Mouse (Mus musculus): ENCODE data around the gene Glyr1.

Glyr1 gene

DNA sequence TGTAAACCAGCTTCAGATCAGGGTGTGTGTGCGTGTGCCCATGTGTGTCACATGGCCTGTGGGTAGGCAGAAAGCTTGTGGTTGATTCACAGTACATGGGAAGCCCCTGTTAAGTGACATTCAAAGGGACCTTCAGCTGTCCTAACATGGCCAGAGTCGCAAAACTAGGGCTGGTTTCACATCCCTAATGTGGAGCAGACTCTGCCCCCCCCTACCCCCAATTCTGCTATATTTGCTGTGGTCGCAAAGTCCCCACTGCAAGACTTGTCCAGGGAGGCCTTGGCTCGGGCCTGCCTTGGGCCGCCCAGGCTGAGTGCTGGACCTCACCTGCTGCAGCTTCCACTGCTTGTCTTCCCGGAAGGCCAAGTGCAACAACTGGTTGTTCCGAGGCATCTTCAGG, 38.4 kb downstream of the Glyr1 start:
- no peak for DNase-seq (ENCODE audit: low spot score)

DNA sequence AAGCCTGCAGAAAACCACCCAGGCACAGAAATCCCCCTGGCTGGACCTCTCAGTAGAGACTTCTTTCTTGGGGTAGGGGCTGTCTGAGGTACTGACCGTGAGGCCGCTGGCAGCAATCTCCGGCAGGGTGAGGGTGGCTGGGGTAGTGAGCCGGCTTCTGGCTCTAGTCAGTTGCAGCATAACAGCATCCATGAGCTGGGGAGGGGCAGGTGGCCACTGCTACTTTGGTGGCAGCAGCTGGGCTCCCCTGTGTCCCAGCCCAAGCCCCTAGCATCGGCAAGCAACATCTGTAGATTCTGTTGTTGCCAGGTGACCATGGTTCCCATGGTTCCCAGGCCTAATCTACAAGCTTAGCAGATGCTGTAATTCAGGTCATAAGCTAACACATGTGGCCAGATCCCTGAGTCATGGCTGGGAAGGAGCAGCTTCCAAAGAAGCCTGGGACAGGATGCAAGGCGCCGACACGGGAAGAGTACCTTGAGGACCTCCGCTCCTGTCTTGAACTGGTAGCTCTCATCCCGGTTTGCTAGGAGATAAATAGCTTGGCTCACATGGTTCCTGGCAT, 39.2 kb downstream of the Glyr1 start:
- no peak for DNase-seq (ENCODE audit: low spot score)

DNA sequence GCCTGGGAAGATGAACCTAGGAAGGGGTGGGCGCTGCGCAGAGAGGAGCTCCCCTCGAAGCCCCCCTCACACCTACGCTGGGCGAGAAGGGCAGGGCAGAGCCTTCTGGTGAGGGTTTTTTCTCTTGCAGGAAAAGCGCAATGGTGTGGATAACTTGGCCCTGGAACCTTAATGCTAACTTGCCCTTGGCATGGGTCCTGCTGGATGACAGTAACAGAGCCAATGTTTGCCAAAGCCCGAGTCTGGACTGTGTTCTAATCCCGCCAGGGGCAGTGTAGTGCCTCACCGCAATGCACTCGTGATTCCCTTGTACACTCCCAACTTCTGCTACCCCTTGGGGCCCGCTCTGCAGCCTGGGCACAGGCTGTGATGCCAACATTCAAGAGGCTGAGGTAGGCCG, 41.6 kb downstream of the Glyr1 start:
- DNase-seq (ENCODE audit: low spot score) = no peak

DNA sequence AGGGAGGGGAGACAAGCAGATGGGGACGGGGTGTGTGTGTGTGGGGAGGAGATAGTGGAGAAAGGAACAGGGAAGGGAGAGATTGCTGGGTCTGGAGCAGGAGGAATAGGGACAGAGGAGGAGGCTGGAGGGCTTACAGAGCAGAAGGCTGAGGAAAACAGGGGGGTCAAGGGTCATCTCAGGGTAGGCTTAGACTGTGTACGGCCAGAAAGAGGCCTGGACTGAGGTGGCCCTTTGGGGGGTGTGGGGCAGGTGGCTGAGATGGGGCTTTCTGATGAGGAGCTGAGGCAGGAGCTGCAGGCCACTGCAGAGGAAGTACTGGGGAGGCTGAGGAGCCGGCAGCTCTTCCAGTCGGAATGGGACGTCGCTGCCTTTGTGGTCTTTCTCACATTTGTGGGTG, 42.2 kb downstream of the Glyr1 start:
- no peak for DNase-seq (ENCODE audit: low spot score)

DNA sequence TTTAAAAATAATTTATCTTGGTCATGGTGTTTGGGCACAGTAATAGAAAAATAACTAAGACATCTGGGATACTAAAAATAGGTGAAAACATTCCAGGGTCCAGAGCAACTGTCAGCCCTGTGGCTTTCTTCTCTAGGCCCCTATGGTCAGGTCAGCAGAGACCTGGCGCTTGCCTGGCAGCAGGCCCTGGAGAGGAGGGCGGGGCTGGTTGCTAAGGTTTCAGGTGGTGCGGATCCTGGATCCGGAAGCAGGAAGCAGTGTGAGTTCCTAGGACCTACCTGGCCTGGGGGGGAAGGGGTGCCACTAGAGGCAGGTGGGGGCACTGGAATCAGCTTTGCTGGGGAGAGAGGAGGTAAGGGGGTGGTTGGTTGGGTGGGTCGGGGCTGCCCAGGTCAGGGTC, 42.6 kb downstream of the Glyr1 start, which contains the start of gene Smim22:
Gene Smim22 (plus strand): TSS at position 222 of the 400 bp plus-strand sequence.
- DNase-seq (ENCODE audit: low spot score) = no peak

DNA sequence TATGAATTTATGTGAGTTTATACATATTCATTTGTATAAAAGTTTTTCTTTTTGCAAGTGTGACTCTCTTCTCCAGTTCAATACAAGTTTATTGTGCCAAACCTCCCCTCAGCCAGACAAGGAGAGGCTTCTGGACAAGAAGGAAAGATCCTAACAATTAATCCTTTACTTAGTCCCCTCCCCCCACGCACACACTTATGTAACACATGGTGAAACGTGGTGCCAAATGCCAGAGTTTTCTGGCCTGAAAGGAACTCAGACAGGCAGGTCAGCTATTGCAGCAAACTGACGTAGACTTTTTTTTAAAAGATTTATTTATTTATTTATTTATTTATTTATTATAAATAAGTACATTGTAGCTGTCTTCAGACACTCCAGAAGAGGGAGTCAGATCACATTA, 49.1 kb downstream of the Glyr1 start:
- no peak for DNase-seq (ENCODE audit: low spot score)

DNA sequence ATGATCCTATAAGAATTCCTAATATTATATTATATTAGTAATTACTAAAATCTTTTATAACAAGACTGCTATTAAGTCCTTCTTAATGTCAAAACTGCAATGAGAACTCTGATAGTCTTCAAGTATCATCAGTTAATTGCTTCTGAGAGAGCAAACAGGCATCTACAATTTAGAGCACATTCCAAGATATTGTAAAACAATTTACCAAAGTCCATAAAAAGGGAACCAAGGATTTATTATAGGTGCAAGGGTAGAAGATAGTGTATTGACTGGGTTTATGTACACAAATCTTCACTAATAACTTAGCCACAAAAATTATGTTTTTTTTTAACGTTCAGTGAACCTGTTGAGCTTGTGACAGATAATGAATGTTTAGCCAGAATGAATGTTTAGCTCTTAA, 50.7 kb downstream of the Glyr1 start:
- no peak for DNase-seq (ENCODE audit: low spot score)

DNA sequence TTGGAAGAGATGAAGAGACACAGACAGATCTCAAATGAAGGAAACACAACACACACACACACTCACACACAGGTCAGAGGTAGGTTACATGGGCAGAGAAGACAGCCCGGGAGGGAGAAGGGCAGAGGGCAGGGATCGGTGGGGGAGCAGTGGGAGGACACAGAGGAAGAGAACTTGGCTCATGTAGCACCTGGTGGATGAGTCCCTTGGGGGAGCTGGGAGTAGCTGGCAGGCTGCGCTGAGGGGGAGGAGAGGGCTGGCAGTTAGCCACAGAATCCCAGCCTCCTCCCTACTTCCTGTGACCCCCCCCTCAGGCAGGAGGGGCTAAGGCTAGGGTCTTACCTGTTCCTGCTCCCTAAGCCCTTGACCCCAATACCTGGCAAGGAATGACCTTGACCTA, 52.1 kb downstream of the Glyr1 start, which contains the start of gene Sept12:
Gene Sept12 (minus strand): TSS at position 300 of the 400 bp plus-strand sequence.
- DNase-seq (ENCODE audit: low spot score) = no peak

DNA sequence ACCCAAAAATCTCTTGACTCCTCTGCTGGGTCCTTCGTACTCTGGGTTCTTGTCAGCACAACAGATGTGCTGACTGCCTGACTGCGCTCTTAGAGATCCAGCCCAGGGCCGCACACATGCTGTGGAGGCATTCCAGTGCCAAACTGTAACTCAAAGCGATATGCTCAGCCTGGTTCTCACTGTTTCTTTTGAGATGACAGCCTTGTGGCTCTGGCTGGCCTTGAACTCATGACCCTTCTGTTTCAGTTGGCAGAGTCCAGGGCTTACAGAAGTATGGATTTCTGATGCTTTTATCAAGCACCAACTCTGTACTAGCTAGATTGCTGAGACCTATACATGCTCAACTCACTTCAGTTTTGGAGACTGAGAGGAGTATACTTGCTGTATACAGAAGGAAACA, 56.4 kb downstream of the Glyr1 start:
- no peak for DNase-seq (ENCODE audit: low spot score)

DNA sequence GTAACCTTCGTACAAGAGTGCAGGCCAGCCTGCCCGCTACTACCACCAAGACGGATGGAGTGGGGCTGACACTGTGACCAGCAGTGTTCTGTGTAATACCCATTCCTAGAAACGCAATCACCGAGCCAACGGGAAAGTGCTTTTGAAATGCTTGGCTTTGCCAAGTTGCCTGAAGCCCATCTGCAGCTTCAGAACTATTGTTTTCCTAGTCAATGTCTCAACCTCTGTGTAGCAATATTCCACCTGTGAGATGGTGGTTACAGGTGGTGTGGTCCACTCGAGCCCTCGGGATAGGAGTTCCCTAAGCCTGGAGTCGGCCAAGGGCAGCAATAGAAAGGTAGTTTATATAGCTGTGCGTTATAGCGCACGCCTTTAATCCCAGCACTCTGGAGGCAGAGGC, 64.9 kb downstream of the Glyr1 start:
- DNase-seq (ENCODE audit: low spot score) = no peak

DNA sequence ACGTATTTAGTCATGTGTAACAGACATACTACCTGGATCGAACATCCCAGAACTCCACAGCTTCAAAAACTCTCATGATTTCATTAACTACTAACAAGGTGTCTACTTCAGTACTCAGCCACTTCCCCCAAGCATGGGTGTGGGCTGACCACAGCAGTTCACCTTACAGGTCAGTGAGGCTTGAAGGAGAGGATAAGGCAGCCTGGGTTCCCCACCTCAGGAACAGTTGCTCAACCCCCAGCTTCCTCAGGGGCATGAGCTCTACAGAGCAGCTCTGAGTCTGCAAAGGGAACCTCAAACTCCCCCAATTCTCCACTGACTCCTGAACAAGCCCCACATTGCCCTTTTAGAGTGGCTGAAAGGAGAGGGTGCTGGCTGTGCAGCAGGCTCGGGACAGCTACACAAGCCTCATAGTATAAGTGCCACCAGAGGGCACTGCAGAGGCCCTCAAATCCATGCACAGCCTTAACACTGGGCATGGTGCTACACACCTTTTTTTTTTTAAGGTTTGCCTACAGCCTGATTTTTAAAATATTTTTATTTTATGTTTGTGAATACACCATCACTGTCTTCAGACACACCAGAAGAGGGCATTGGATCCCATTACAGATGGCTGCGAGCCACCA, 69.8 kb downstream of the Glyr1 start:
- no peak for DNase-seq (ENCODE audit: low spot score)

DNA sequence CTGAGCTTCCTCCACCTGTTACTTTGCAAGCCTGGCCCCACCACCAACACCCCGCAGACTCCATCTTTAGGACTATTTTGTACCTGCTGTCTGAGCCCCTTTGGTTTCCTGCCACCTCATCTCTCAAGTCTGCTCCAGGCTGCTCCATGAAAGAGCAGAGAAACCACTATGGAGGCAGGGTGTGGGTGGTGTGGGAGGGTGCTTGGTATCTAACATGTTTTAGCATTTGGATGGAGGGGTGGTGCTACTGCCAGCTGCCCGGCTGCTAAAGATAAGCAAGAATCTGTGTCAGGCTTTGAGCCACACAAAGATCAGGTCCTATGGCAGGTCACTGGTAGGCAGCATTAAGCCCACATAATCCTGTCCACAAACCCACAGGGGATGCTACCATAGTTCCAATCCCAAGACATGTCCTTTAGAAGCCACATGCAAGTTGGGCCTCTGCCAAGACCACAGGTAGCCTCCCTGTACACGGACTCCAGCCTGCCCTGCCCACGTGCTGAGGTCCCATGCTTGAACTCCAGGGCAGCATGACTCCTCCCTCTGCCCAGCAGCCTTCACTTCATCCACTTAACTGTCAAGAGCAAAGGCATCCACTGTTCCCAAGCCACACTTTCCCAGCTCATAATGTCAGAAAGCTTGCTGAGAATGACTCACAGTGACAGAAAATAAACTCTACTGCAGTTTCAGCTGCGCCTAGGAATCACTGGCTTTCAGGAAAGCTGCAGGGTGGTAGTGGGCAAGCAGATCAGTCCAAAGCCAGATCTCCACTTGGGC, 71.2 kb downstream of the Glyr1 start:
- no peak for DNase-seq (ENCODE audit: low spot score)

DNA sequence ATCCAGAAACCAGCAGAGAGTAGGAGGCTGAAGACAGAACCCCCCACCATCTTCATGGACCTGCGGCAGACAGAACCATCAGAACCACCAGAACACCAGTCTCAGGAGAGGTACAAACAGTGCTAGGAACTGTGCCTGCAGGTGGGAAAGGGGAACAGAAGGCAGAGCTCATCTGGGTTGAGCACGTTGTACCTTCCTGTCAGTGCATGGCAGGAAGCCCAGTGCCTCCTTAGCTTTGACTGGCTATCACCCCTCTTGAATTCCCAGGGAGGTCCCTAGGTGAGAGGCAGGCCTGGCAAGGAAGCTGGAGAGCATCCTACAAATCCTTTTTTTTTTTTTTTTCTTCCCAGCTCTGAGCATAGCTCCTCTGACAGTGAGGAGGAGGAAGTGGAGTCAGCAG, 73.5 kb downstream of the Glyr1 start:
- DNase-seq (ENCODE audit: low spot score) = no peak

DNA sequence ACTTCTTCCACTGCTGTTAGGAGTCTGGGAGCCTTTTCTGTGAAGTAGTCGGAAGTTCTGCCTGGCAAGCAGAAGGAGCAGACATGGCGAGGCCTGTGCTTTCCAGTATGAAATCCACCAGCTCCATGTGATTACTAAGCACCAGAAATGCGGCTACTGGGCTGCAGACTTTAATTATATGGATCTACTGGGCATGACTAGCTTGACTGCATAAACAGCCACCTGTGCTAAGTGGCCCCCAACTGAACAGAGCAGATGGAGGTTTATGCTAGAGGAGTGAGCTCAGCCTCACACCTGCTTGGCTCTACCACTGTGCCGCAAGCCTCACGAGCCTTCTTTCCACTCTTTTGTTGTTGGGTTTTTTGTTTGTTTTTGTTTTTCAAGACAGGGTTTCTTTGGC, 75.1 kb downstream of the Glyr1 start:
- DNase-seq (ENCODE audit: low spot score) = no peak

DNA sequence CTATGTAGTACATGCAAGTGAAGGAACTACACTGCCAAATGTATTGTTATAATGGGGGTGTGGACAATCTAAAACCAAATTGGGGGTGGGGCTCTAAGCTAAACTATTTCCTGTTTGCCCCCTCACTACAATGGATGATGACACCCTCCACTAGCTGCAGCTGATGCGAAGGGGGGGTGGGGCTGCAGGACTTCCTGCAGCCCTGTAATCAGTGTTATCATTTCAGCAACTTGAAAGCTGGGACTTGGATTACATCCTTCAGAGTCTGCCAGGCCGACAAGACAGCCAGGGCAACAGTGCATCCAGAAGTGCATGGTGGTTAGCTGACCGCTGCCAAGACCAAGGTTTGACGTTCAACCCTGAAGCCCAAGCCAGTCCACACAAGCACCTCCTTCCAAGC, 78.0 kb downstream of the Glyr1 start:
- DNase-seq (ENCODE audit: low spot score) = no peak

DNA sequence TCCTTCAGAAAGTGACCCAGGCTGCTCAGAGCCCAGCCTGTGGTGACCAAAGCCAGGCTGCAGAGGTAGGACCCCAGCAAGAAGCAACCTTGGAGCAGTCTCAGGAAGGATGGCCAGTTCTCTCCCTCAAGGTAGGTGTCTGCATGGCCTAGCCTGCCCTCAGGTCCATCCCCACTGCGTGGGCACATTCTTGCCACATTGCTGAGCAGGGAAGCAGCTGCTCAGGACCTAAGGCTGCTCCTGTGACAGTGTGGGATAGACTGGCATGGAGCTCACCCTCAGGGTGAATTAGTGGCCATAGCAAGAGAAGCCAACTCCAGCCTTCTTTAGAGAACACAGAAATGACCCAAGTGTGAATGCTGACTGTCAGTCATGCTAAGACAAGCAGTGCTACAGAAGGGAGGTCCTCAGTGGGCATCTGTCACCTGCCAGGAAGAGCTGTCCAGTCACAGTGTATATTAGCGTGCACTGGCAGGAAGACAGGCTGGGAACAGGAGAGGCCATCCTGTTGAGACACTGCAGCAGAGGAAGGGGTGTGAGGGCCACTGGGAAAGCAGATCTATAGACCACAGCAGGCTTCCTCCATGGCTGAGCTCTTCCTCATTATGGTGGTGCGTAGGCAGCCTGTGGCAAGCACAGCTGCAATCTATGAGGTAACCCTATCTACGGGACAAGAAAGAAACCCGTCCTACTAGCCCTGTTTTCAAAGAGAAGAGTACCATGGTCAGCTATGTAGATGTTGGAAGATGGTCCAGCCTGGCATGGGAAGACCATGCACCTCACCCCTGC, 80.4 kb downstream of the Glyr1 start:
- DNase-seq (ENCODE audit: low spot score) = no peak

DNA sequence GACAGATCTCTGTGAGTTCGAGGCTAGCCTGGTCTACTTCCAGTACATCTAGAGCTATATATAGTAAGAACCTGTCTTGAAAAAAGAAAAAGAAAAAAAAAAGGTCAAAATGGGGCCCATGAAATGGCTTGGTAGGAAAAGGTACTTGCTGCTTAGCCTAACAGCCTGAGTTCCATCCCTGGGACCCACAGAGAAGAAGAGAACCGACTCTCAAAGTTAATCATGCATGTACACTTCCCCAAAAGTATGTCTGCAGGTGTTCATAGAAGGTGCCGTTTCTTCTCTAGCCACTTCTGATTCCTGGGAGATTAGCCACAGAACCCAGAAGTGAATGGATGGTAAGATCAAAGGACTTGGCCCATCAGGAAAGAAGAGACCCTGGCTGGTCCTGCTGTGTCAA, 81.2 kb downstream of the Glyr1 start:
- no peak for DNase-seq (ENCODE audit: low spot score)

DNA sequence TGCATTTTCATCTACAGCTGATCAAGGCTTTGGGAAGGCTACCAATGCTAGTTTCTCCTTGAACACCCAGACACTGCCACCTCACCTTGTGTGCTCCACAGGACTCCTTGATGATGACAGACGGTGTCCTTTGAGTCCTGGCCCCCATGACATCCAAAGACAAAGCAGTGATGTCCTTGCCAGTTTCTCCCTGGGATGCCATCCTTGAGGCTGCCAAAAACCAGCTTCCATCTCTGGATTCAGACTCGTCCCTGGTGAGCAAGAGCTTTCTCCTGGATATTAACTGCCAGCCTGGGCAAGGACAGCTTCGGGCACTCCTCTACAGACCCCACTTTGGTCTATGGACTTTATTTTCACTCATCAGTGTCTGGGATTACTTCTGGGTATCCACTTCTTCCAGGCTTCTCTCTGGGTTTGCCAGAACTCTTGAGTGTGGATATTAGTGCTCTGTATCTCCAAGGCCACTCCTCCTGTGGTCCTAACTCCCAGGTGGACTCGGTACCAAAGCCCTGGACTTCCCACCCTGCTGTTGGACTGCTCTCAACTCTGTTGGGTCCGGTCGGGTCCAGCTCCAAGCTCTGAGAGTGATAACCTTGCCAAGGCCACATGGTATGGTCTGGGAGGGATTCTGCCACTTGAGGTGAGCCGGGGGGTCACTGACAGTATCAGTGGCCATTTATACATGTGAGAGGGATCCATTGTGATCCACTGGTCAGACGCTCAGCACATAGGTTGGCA, 84.1 kb downstream of the Glyr1 start:
- no peak for DNase-seq (ENCODE audit: low spot score)

DNA sequence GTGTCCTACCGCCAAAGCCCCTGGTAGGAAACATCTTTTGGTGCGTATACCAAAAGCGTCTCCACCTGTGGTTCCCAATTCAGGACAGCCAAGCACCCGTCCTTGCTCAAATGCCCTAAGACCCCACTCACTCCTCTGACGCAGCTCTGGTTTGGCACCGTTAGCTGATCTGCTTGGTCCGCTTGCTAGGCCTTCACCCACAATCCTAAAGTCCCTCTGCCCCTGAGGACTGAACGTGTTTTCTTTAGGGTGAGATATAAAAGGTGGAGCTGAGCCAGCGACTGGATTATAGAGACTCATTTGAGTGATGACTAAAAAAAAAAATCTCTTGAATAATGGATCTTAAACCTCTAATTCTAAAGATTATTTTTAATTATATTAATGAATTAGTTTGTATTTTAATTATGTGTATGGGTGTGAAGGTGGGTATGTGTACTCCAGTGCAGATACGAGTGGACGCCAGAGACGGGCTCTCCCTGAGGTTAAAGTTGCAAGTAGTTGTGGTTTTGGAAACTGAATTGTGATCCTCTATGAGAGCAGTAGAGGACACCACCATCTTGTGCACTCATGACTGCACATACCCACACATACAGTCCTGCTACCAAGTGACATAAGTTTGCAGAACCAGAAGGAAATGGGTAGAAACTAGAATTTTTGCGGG, 84.8 kb downstream of the Glyr1 start:
- no peak for DNase-seq (ENCODE audit: low spot score)
